Mouse (Mus musculus) megakaryocyte progenitor cell, adult 5-6 weeks (primary cell): ENCODE results near the gene Limk2. TPM values are rescaled to one million over a fixed set of nuclear protein-coding genes. Genes with fewer than 3 reads are reported as not detected.
A peak's percentile ranks its signal among the peaks of the same experiment; 100 is the strongest.

Experiments
- ATAC-seq: replicated peaks from 2 replicates; pipeline ENCODE4 v1.8.0; 2016; ENCODE audit warnings: mild to moderate bottlenecking, moderate TSS enrichment, inconsistent platforms; ENCODE audit not compliant: poor library complexity
- total RNA-seq, 2 experiments: library from RNA; stranded (forward) in 1 of 2; stranded (reverse) in 1 of 2; fragments of 157-497, 149-512 nt in 1 of 2; fragments of 200-1000 nt in 1 of 2; gene quantifications; 2 replicates each; pipeline versions ENCODE4 v1.2.3 to v1.2.4; 2015 to 2017

Limk2 gene
- total RNA-seq, 2 experiments from 2014 or later, result 17.0 to 30.0 TPM

GRCm38 (mm10) chr11:3305821-3306220, 103.2 kb downstream of the Limk2 start:
- ATAC-seq, result no peak

GRCm38 (mm10) chr11:3302792-3303191, 106.2 kb downstream of the Limk2 start:
- no peak for ATAC-seq

GRCm38 (mm10) chr11:3302385-3302784, 106.6 kb downstream of the Limk2 start:
- no peak for ATAC-seq

GRCm38 (mm10) chr11:3301075-3301474, 107.9 kb downstream of the Limk2 start:
- no peak for ATAC-seq

GRCm38 (mm10) chr11:3298813-3299185, 110.2 kb downstream of the Limk2 start:
- ATAC-seq, result no peak

- ATAC-seq, result peak; percentile 66
These were observed 110.8 kb downstream of the Limk2 start for GRCm38 (mm10) chr11:3297871-3298812.

GRCm38 (mm10) chr11:3296056-3296455, 112.9 kb downstream of the Limk2 start:
- no peak for ATAC-seq

GRCm38 (mm10) chr11:3294641-3295040, 114.3 kb downstream of the Limk2 start:
- no peak for ATAC-seq

Other genes starting within 250 kb of the Limk2 start
- 5.2 and 6.0 TPM in 2 replicates for gene Sfi1, start 215.7 kb downstream of the Limk2 start, total RNA-seq (2015)
- 6.2 and 14.2 TPM in 2 replicates for gene Sfi1, start 215.7 kb downstream of the Limk2 start, total RNA-seq (2017)
- 96.1 and 110 TPM in 2 replicates for gene Eif4enif1, start 206.8 kb downstream of the Limk2 start, total RNA-seq (2015)
- 40.1 and 49.2 TPM in 2 replicates for gene Eif4enif1, start 206.8 kb downstream of the Limk2 start, total RNA-seq (2017)
- gene Drg1, start 142.8 kb downstream of the Limk2 start, total RNA-seq (2015), result 253 and 258 TPM in 2 replicates
- 196 and 234 TPM in 2 replicates for gene Drg1, start 142.8 kb downstream of the Limk2 start, total RNA-seq (2017)
- 69.4 and 77.3 TPM in 2 replicates for gene Patz1, start 120.3 kb downstream of the Limk2 start, total RNA-seq (2015)
- gene Patz1, start 120.3 kb downstream of the Limk2 start, total RNA-seq (2017), result 66.4 and 72.5 TPM in 2 replicates
- 16.6 and 20.1 TPM in 2 replicates for gene Pik3ip1, start 78.8 kb downstream of the Limk2 start, total RNA-seq (2015)
- 32.9 and 55.1 TPM in 2 replicates for gene Pik3ip1, start 78.8 kb downstream of the Limk2 start, total RNA-seq (2017)
- 16.3 and 17.6 TPM in 2 replicates for gene Rnf185, start 43.2 kb upstream of the Limk2 start, total RNA-seq (2015)
- gene Rnf185, start 43.2 kb upstream of the Limk2 start, total RNA-seq (2017), result 8.8 and 15.3 TPM in 2 replicates
- not detected in 2 replicates for gene Pla2g3, start 79.1 kb upstream of the Limk2 start, total RNA-seq (2015)
- 0.10 TPM in 1 of 2 replicates, not detected in the other for gene Pla2g3, start 79.1 kb upstream of the Limk2 start, total RNA-seq (2017)
- gene Inpp5j, start 95.6 kb upstream of the Limk2 start, total RNA-seq (2015), result 1.3 and 1.5 TPM in 2 replicates
- gene Inpp5j, start 95.6 kb upstream of the Limk2 start, total RNA-seq (2017), result 0.17 and 0.21 TPM in 2 replicates
- gene Selenom, start 105.5 kb upstream of the Limk2 start, total RNA-seq (2015), result 17.8 and 17.9 TPM in 2 replicates
- gene Selenom, start 105.5 kb upstream of the Limk2 start, total RNA-seq (2017), result 11.8 and 23.4 TPM in 2 replicates
- 11.7 and 12.5 TPM in 2 replicates for gene Smtn, start 131.4 kb upstream of the Limk2 start, total RNA-seq (2015)
- gene Smtn, start 131.4 kb upstream of the Limk2 start, total RNA-seq (2017), result 7.1 and 8.9 TPM in 2 replicates
- 26.4 and 29.5 TPM in 2 replicates for gene Morc2a, start 240.0 kb upstream of the Limk2 start, total RNA-seq (2015)
- 29.6 and 38.8 TPM in 2 replicates for gene Morc2a, start 240.0 kb upstream of the Limk2 start, total RNA-seq (2017)